Mouse (Mus musculus) heart, embryonic 12.5 days (tissue): ENCODE results near the gene Prkar1b. TPM values are rescaled to one million over a fixed set of nuclear protein-coding genes. Genes with fewer than 3 reads are reported as not detected.

Source experiments
- ATAC-seq: fragments of 200-750 bp; cut with Nextera tagmentation; 2 replicates; pipeline ENCODE4 v1.8.0; 2017; ENCODE audit warnings: moderate TSS enrichment, moderate library complexity; ENCODE audit not compliant: insufficient number of reproducible peaks, low FRiP score
- H3K27ac ChIP-seq: fragments of 300-500 bp; sonication (generic); 2 replicates; pipeline ENCODE4 v1.5.1; 2016; ENCODE audit warnings: mild to moderate bottlenecking, moderate library complexity; ENCODE audit not compliant: poor library complexity, severe bottlenecking
- H3K27me3 ChIP-seq: fragments of 300-500 bp; sonication (generic); replicated peaks from 2 replicates; pipeline ENCODE4 v1.6.1; 2016; ENCODE audit warnings: mild to moderate bottlenecking, moderate library complexity
- H3K36me3 ChIP-seq: fragments of 300-500 bp; sonication (generic); 2 replicates; pipeline ENCODE4 v1.6.1; 2016; ENCODE audit warnings: mild to moderate bottlenecking, moderate library complexity
- H3K4me1 ChIP-seq: fragments of 300-500 bp; sonication (generic); replicated peaks from 2 replicates; pipeline ENCODE4 v1.6.1; 2016; ENCODE audit warnings: mild to moderate bottlenecking
- H3K4me2 ChIP-seq: fragments of 300-500 bp; sonication (generic); 2 replicates; pipeline ENCODE4 v1.6.1; 2016; ENCODE audit warnings: mild to moderate bottlenecking, moderate library complexity
- H3K4me3 ChIP-seq: fragments of 300-500 bp; sonication (generic); 2 replicates; pipeline ENCODE4 v1.5.1; 2016; ENCODE audit warnings: mild to moderate bottlenecking
- H3K9ac ChIP-seq: fragments of 300-500 bp; sonication (generic); 2 replicates; pipeline ENCODE4 v1.6.1; 2016; ENCODE audit warnings: mild to moderate bottlenecking, moderate library complexity
- H3K9me3 ChIP-seq: fragments of 300-500 bp; sonication (generic); replicated peaks from 2 replicates; pipeline ENCODE4 v1.6.1; 2016; ENCODE audit warnings: mild to moderate bottlenecking, moderate library complexity
- WGBS: fragments of 180-500 bp; shearing (Covaris S2); methylation state at CpG from one replicate; pipeline ENCODE4 v1.1.7; 2016; 5-methylcytosine and 5-hydroxymethylcytosine counted together
- polyA plus RNA-seq: library from polyadenylated mRNA; unstranded; fragments of >200 nt; fragmentation: Nextera tagmentation; extraction: Ambion mirVana; gene quantifications from 2 replicates; pipeline ENCODE4 v1.2.1, GENCODE M21; 2016

The Prkar1b gene
- polyA plus RNA-seq, 1 experiment from 2014 or later = 10.4 TPM

DNA sequence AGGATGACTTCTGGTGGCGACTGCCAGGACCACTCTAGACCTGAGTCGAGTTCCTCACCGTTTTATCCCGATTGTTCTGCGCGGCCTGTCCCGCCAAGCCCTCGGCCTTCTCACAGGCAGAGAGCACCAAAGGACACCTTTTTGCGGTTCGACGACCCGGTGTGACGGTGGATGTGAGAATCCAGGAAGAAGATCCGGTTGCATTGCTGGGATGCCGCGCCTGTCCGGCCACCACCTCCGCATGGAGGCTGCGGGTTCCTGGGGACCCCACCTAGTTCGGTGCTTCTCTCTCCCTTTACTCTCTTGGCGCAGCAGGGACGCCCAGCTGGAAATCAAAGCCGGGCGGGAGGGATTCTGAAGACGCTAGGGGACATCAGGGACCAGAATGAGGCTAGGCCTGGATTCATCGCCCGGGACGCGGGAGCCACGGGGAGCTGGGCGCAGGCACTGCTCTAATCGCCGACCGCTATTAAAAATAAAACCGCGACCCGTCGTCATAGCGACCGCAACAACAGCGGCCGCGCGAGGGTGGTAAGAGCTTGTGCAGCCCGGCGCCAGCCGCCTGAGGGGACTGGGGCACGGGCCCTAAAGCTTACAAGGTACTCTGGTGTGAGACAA lies 152.5 kb downstream of the Prkar1b start, which contains the start of gene Pdgfa:
TSS of gene Pdgfa (minus strand) at position 200 of the 618 bp plus-strand sequence.
- peak within 1 kb of the TSS; percentile 69 for H3K4me3 ChIP-seq
- peaks cover 52% of the 10 kb centered on the region for H3K4me1 ChIP-seq
- H3K27ac ChIP-seq = peak within 1 kb of the TSS; percentile 96
- peak within 1 kb of the TSS; percentile 94 for H3K9ac ChIP-seq
- WGBS = 2% methylated on average over 48 of the region's 48 CpGs
- peaks cover 37% of the 10 kb centered on the region for H3K27me3 ChIP-seq
- H3K9me3 ChIP-seq = peaks cover 12% of the 10 kb centered on the region
- ATAC-seq = peak; percentile 33; the same call in 1 of the 2 replicates
- H3K36me3 ChIP-seq = no peaks in the 10 kb centered on the region
- H3K4me2 ChIP-seq = peak within 1 kb of the TSS; percentile 84

DNA sequence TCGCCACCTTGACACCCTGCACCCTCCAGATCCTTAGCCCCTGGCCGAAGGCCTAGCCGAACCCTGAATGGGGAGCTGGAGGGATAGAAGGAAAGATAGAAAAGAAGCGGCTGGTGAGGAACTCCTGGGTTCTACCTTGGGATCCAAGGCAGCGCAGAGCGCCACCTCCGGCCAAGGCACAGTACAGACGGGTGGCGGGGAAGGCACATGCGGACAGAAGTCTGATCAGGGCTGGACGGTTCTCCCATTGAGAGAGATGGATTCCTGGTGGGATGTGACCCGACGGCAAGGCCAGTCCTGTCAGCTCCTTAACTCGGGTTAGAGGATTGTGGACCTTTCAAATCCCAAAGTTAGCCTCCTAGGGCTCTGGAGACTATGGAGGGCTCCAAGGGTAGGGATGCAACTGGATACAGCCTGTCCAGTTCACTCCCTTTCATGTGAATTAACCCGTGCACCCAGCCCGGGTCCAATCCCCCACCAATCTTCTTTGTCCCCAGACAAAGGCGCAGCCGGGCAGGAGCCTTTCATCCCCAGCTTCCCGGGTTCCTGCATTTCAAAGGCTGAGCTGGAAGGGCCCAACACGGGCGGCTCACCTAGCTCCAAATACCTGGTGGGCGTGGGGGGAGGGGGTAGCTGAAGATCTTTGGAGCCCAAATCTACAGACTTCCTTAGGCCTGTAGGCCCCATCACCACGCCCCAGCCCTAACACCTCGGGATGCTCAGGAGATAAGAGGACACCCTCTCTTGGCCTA lies 153.3 kb downstream of the Prkar1b start:
- peaks cover 5% of the 10 kb centered on the region; the same call in 1 of the 2 replicates for H3K9me3 ChIP-seq
- H3K27me3 ChIP-seq = peaks cover 43% of the 10 kb centered on the region
- H3K4me2 ChIP-seq = peak overlapping the region; percentile 84
- peak overlapping the region; percentile 96 for H3K27ac ChIP-seq
- H3K4me1 ChIP-seq = peaks cover 60% of the 10 kb centered on the region
- H3K36me3 ChIP-seq = no peaks in the 10 kb centered on the region
- 6% methylated on average over 24 of the region's 24 CpGs for WGBS
- no peak for ATAC-seq
- peak overlapping the region; percentile 94 for H3K9ac ChIP-seq
- peak overlapping the region; percentile 69 for H3K4me3 ChIP-seq

DNA sequence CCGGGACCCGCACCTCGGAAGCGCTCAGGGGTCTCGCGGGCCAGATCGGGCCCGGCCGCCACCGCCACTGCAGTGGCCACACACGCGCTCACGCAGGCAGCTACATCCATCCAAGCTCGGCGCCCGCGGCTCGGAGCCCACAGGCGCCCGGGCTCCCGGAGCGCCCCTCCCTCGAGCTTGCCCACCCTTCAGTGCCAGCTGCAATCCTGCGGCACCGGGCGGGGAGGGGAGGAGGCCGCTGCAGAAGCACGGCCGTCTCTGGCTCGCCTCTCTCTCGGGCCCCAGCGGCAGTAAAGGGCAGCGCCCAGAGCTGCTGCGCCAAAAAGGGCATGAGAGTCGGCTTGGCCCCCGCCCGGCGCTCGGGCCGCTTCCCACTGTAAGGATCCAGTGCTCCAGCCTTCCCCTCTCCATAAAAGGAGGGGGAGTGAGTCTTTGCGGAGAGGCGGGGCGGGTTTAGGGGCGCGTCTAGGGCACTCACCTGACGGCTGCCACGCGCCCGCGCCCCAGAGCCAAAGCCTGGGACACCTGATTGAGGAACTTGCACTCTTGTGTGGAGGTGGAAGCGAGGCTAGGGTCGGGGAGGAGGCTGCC lies 154.0 kb downstream of the Prkar1b start:
- Histone ChIP-seq H3K36me3 (no peaks in the 10 kb centered on the region), H3K27ac (peak overlapping the region; percentile 96), H3K9ac (peak overlapping the region; percentile 94), H3K4me1 (peaks cover 67% of the 10 kb centered on the region), H3K9me3 (peaks cover 5% of the 10 kb centered on the region; the same call in 1 of the 2 replicates), H3K27me3 (peaks cover 50% of the 10 kb centered on the region), H3K4me3 (peak overlapping the region; percentile 69), H3K4me2 (peak overlapping the region; percentile 84)
- ATAC-seq = peak; percentile 61
- WGBS = under 1% methylated on average over 51 of the region's 52 CpGs

DNA sequence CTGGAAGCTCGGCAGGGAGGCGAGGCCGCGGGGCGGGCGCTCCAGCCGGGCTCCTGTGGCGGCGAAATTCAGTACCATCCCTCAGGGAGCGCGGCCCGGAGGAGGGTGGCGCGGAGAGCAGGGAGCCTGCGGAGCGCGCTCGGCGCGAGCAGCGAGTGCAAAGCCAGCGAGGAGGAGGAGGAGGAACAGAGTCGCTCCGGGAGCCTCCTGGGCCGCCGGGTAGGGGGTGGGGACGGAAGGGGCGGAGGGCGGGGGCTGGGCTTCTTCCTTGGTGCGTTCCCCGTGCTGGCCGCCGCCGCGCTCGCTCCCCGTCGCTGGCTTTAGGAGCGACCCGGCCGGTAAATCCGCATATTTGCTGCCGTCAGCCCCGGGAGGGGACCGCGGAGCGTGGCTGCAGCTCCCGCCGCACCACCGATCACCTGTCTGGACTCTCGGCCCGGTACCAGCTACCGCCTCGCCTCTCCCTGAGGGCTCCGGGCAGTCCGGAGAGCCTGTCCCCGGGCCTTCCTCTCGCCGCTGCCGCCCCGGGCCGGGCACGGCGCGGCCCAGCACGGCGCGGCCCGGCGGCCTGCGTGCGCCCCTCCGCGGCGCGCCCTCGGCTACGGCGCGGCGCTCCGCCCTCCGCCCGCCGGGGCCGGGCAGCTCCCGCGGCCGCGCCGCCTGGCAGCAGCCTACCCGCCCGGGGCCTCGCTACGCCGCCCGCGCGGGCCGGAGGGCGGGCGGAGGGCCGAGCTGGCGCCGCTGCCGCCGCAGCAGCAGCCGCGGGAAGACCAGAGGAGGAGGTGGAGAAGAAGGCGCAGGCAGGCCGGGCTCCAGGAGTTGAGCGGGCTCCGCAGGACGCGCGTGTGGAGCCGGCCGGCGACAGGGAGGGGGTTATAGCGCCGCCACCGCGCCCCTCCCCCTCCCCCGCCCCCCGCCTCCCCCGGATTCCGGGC lies 154.7 kb downstream of the Prkar1b start:
- Histone ChIP-seq H3K9ac (peak overlapping the region; percentile 94), H3K27ac (peak overlapping the region; percentile 96), H3K9me3 (no peaks in the 10 kb centered on the region), H3K36me3 (no peaks in the 10 kb centered on the region), H3K27me3 (peaks cover 55% of the 10 kb centered on the region), H3K4me1 (peaks cover 75% of the 10 kb centered on the region), H3K4me2 (peak overlapping the region; percentile 84), H3K4me3 (peak overlapping the region; percentile 69)
- WGBS = 8% methylated on average over 101 of the region's 127 CpGs
- ATAC-seq = peak; percentile 46

DNA sequence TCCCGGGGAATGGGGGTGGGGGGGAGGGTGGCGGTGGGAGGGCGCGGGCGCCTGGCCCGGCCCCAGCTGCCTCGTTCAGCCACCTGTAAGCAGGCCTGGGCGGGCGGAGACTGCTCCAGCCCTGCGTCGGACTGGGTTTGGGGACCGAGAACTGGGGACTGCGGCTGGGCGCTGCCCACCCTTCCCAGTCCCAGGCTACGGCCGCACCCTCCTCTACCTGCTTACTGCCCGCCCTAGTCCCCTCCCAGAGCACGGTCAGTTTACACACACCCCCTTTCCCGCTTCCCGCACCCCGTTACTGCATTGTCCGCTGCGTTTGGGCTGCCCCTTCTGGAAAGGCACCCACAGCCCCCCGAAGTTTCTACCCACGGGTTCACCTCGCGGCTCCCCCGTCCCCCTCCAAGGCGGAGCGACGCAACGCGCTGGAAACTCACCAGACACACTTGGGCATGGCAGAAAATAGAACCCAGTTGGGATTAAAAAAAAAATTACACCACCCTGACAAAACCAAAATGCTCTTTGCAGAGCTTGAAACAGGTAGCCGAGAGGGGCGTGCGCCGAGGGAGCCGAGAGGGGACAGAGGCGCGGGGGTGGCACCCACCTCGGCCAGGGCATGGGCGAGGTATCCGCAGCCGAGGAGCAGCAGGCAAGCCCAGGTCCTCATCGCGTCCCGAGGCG lies 155.6 kb downstream of the Prkar1b start:
- Histone ChIP-seq H3K4me3 (peak overlapping the region; percentile 69), H3K27me3 (peaks cover 49% of the 10 kb centered on the region), H3K4me2 (peak overlapping the region; percentile 84), H3K27ac (peak overlapping the region; percentile 96), H3K9me3 (no peaks in the 10 kb centered on the region), H3K4me1 (peaks cover 79% of the 10 kb centered on the region), H3K36me3 (no peaks in the 10 kb centered on the region), H3K9ac (peak overlapping the region; percentile 94)
- peak; percentile 3; the same call in 1 of the 2 replicates for ATAC-seq
- under 1% methylated on average over 48 of the region's 48 CpGs for WGBS

DNA sequence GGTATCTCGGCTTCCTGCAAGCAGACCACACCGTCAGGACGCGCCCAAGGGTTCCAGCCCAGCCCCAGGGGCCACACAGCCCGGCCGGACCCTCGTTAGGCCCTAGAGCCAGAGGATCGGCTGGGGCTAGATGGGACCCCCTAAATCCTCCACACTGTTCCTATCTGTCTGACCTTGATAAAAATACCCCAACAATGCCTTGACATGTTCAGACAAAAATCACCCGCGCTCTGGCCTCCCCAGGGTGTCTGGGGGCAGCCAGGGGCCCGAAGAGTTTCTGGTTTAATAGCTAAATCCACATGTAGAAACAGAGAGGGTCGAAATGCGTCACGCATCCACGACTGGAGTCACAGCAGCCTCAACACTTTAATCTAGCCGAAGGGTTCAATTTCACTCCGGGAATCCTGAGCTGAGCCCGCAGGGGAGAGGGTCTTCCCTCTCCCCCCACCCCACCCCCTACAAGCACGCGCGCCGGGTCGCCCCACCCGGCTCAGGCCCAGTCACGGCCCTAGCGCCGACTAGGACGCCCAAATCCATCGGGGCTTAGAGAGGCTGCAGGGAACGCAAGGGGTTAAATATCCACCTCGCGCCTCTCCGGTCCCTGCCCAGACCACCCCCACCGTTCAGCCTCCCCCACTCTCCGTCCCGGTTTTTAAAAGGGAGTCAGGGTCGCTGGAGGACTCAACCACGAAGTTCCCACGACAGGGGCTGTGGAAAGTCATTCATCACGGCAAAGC lies 156.3 kb downstream of the Prkar1b start:
- Histone ChIP-seq H3K36me3 (no peaks in the 10 kb centered on the region), H3K27me3 (peaks cover 42% of the 10 kb centered on the region), H3K27ac (peak overlapping the region; percentile 96), H3K4me1 (peaks cover 79% of the 10 kb centered on the region), H3K4me2 (peak overlapping the region; percentile 84), H3K9me3 (no peaks in the 10 kb centered on the region), H3K9ac (peak overlapping the region; percentile 94), H3K4me3 (peak overlapping the region; percentile 69)
- no peak for ATAC-seq
- under 1% methylated on average over 40 of the region's 40 CpGs for WGBS

DNA sequence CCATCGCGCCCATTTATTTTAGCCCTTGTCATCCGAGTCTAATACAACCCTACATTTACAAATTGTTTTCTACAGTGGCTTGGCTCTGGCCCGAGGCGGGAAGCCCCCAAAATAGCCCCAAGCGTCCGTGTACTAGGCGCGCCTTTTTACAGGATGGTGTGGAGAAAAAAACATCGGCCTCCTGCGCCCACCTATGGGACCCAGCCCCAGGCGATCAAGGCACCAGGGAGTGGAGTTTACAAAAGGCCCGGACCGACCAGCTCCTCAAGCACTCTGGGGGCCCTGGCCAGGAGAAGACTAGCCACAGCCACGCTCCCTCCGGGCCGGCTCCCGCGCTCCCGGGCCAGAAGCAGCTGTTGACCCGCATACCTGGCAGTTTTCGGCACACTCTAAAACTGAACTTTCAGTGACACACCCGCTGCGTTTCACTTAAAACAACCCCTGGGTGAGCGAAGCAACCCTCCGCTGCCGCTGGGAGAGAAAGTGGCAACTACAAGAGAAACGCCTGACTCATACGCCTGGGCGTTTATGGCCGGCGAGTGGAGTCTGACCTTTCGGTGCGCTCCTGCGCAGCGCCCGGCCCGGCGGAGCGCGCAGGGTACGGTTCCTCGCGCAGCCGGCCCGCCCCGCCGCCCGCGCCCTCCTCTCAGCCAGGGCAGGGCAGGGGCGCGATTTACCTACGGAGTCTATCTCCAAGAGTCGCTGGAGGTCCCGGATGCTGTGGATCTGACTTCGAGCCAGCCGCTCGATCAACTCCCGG lies 157.0 kb downstream of the Prkar1b start:
- H3K4me1 ChIP-seq = peaks cover 79% of the 10 kb centered on the region
- 3% methylated on average over 59 of the region's 59 CpGs for WGBS
- peaks cover 38% of the 10 kb centered on the region for H3K27me3 ChIP-seq
- no peaks in the 10 kb centered on the region for H3K9me3 ChIP-seq
- H3K4me2 ChIP-seq = peak overlapping the region; percentile 84
- no peak for ATAC-seq
- H3K36me3 ChIP-seq = peaks cover 6% of the 10 kb centered on the region
- H3K9ac ChIP-seq = peak overlapping the region; percentile 94
- 0 out of 2 replicates have a peak overlapping the region, but pooled peaks have one; percentile 96 for H3K27ac ChIP-seq
- peak overlapping the region; percentile 69 for H3K4me3 ChIP-seq

DNA sequence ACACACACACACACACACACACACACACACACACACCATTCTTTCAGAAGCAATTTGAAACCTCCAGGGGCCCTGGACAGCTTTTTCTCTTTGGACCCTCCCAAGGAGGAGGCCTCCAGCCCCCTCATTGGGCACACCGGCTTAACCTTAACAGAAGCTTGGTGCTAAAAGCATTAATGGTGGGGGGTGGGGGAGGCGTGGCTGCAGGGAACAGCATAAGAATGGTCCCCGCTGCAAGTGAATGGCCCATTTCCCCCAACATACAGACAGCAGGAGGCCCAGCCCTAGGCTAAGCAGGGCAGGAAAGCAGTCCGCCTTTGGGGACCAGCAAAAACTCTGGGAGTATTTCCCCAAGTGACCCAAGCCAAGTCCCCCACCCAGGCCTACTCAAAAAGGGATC lies 158.1 kb downstream of the Prkar1b start:
- peaks cover 16% of the 10 kb centered on the region for H3K36me3 ChIP-seq
- peaks cover 33% of the 10 kb centered on the region for H3K27me3 ChIP-seq
- H3K4me3 ChIP-seq = no peak overlapping the region
- no peak overlapping the region for H3K4me2 ChIP-seq
- WGBS = 54% methylated on average over 4 of the region's 4 CpGs
- no peaks in the 10 kb centered on the region for H3K9me3 ChIP-seq
- H3K27ac ChIP-seq = no peak overlapping the region
- ATAC-seq = no peak
- peaks cover 70% of the 10 kb centered on the region for H3K4me1 ChIP-seq
- no peak overlapping the region for H3K9ac ChIP-seq

DNA sequence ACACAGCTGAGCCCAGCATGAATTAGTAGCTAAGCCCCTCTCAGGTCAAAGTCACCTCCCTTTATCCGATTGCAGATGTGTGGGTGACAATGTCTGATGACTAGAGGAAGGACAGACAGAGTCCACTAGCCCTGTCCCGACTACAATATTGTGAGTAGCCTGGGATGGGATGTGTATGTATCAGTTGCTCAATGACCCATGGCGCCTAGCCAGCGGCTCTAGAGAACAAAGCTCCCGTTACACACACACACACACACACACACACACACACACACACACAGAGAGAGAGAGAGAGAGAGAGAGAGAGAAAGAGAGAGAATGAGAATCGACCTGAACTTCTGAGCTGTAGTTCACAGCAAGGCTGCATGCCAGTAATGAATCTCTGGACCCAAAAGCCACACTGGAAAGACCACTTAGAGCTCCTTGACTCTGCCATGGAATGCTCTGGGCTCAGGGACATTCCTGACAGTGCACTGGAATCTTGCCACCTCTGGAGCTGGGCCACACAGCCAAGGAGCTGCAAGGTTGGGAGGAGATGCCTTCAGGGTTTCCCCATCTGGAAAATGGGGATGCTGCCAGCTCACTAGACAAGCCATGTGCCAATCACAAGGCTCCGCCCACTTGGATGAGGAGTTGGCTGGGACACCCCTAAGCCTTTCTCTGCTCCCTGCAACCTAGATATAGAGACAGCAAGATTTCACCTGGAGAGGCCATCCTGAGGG lies 159.0 kb downstream of the Prkar1b start:
- H3K4me2 ChIP-seq = no peak overlapping the region
- no peak overlapping the region for H3K4me3 ChIP-seq
- peaks cover 24% of the 10 kb centered on the region for H3K27me3 ChIP-seq
- no peak overlapping the region for H3K27ac ChIP-seq
- 63% methylated on average over 7 of the region's 7 CpGs for WGBS
- no peak overlapping the region for H3K9ac ChIP-seq
- H3K9me3 ChIP-seq = no peaks in the 10 kb centered on the region
- peaks cover 26% of the 10 kb centered on the region for H3K36me3 ChIP-seq
- H3K4me1 ChIP-seq = peaks cover 61% of the 10 kb centered on the region
- ATAC-seq = no peak
